Mouse (Mus musculus): Measurements from ENCODE around the gene Ptgds. TPM values are rescaled to one million over a fixed set of nuclear protein-coding genes. Genes with fewer than 3 reads are reported as not detected.
A peak's percentile ranks its signal among the peaks of the same experiment; 100 is the strongest.

Ptgds gene
- 5.8 and 6.1 TPM in 2 replicates for polyA plus RNA-seq (2015; fragmentation: Nextera tagmentation; extraction: Ambion mirVana)

- Histone ChIP-seq H3K27me3 (replicated peaks; ENCODE audit: insufficient read depth, low read length) (no peaks in the 10 kb centered on the region), H3K4me1 (ENCODE audit: insufficient read depth, low read depth, low read length) (no peaks in the 10 kb centered on the region), H3K27ac (ENCODE audit: low read length) (no peak within 1 kb of the TSS), H3K4me3 (ENCODE audit: low read depth, low read length) (no peak within 1 kb of the TSS), H3K36me3 (ENCODE audit: insufficient read depth, low read length) (no peaks in the 10 kb centered on the region), H3K9ac (replicated peaks; ENCODE audit: low read depth) (no peak within 1 kb of the TSS), H3K4me2 (replicated peaks; ENCODE audit: low read depth, low read length) (no peak within 1 kb of the TSS), H3K9me3 (ENCODE audit: low read length) (no peaks in the 10 kb centered on the region)
- 20% methylated on average over 6 of the region's 6 CpGs for WGBS
- ATAC-seq (no peak), DNase-seq (ENCODE audit: low spot score) (no peak)
- TF ChIP-seq EP300 (IDR thresholded peaks at IDR 0.05) (no peak), CTCF (IDR thresholded peaks at IDR 0.05) (no peak)
These were observed at the start of gene Ptgds for GRCm38 (mm10) chr2:25469969-25470368. Ptgds (minus strand) TSS chr2:25470046.

- TF ChIP-seq EP300 (IDR thresholded peaks at IDR 0.05) (no peak), CTCF (IDR thresholded peaks at IDR 0.05) (peak; percentile 58)
- no peaks in the 10 kb centered on the region for H3K36me3 ChIP-seq (ENCODE audit: insufficient read depth, low read length)
- no peak overlapping the region for H3K9ac ChIP-seq (replicated peaks; ENCODE audit: low read depth)
- H3K9me3 ChIP-seq (ENCODE audit: low read length) = no peaks in the 10 kb centered on the region
- no peak overlapping the region for H3K27ac ChIP-seq (ENCODE audit: low read length)
- H3K4me1 ChIP-seq (ENCODE audit: insufficient read depth, low read depth, low read length) = no peaks in the 10 kb centered on the region
- no peaks in the 10 kb centered on the region for H3K27me3 ChIP-seq (replicated peaks; ENCODE audit: insufficient read depth, low read length)
- ATAC-seq (no peak), DNase-seq (ENCODE audit: low spot score) (no peak)
- H3K4me2 ChIP-seq (replicated peaks; ENCODE audit: low read depth, low read length) = no peak overlapping the region
- 63% methylated on average over 3 of the region's 3 CpGs for WGBS
- no peak overlapping the region for H3K4me3 ChIP-seq (ENCODE audit: low read depth, low read length)
These were observed 40.1 kb upstream of the Ptgds start for GRCm38 (mm10) chr2:25509912-25510311.

- ATAC-seq = peak; percentile 73
- WGBS = 35% methylated on average over 5 of the region's 5 CpGs
- peak; percentile 61 for DNase-seq (ENCODE audit: low spot score)
These were observed 37.1 kb upstream of the Ptgds start for GRCm38 (mm10) chr2:25506964-25507363.

GRCm38 (mm10) chr2:25505860-25506259 lies 36.0 kb upstream of the Ptgds start:
- TF ChIP-seq EP300 (IDR thresholded peaks at IDR 0.05) (no peak), CTCF (IDR thresholded peaks at IDR 0.05) (no peak)
- WGBS = 93% methylated on average over 4 of the region's 4 CpGs
- H3K4me1 ChIP-seq (ENCODE audit: insufficient read depth, low read depth, low read length) = peaks cover 7% of the 10 kb centered on the region; the same call in 1 of the 2 replicates
- DNase-seq (ENCODE audit: low spot score) (no peak), ATAC-seq (no peak)
- H3K27ac ChIP-seq (ENCODE audit: low read length) = no peak overlapping the region
- H3K9ac ChIP-seq (replicated peaks; ENCODE audit: low read depth) = no peak overlapping the region
- no peak overlapping the region for H3K4me3 ChIP-seq (ENCODE audit: low read depth, low read length)
- H3K36me3 ChIP-seq (ENCODE audit: insufficient read depth, low read length) = no peaks in the 10 kb centered on the region
- H3K9me3 ChIP-seq (ENCODE audit: low read length) = no peaks in the 10 kb centered on the region
- H3K4me2 ChIP-seq (replicated peaks; ENCODE audit: low read depth, low read length) = no peak overlapping the region
- H3K27me3 ChIP-seq (replicated peaks; ENCODE audit: insufficient read depth, low read length) = no peaks in the 10 kb centered on the region

More at GRCm38 (mm10) chr2:25506964-25507363, 37.1 kb upstream of the Ptgds start:
- TF ChIP-seq EP300 (IDR thresholded peaks at IDR 0.05) = no peak
- TF ChIP-seq CTCF (IDR thresholded peaks at IDR 0.05) = peak; percentile 65
- Histone ChIP-seq H3K9ac (replicated peaks; ENCODE audit: low read depth) (no peak overlapping the region), H3K27me3 (replicated peaks; ENCODE audit: insufficient read depth, low read length) (no peaks in the 10 kb centered on the region), H3K27ac (ENCODE audit: low read length) (no peak overlapping the region), H3K36me3 (ENCODE audit: insufficient read depth, low read length) (no peaks in the 10 kb centered on the region), H3K4me3 (ENCODE audit: low read depth, low read length) (no peak overlapping the region), H3K4me2 (replicated peaks; ENCODE audit: low read depth, low read length) (no peak overlapping the region), H3K4me1 (ENCODE audit: insufficient read depth, low read depth, low read length) (no peaks in the 10 kb centered on the region; the same call in 1 of the 2 replicates), H3K9me3 (ENCODE audit: low read length) (no peaks in the 10 kb centered on the region)

GRCm38 (mm10) chr2:25505000-25505399 lies 35.2 kb upstream of the Ptgds start:
- 80% methylated on average over 1 of the region's 1 CpGs for WGBS
- TF ChIP-seq CTCF (IDR thresholded peaks at IDR 0.05) = no peak
- TF ChIP-seq EP300 (IDR thresholded peaks at IDR 0.05) = no peak
- ATAC-seq (no peak), DNase-seq (ENCODE audit: low spot score) (no peak)
- Histone ChIP-seq H3K36me3 (ENCODE audit: insufficient read depth, low read length) (no peaks in the 10 kb centered on the region), H3K27me3 (replicated peaks; ENCODE audit: insufficient read depth, low read length) (no peaks in the 10 kb centered on the region), H3K4me2 (replicated peaks; ENCODE audit: low read depth, low read length) (no peak overlapping the region), H3K27ac (ENCODE audit: low read length) (no peak overlapping the region), H3K9me3 (ENCODE audit: low read length) (no peaks in the 10 kb centered on the region), H3K4me3 (ENCODE audit: low read depth, low read length) (no peak overlapping the region), H3K4me1 (ENCODE audit: insufficient read depth, low read depth, low read length) (peaks cover 10% of the 10 kb centered on the region; the same call in 1 of the 2 replicates), H3K9ac (replicated peaks; ENCODE audit: low read depth) (no peak overlapping the region)

- Histone ChIP-seq H3K4me2 (replicated peaks; ENCODE audit: low read depth, low read length) (no peak overlapping the region), H3K36me3 (ENCODE audit: insufficient read depth, low read length) (no peaks in the 10 kb centered on the region), H3K9ac (replicated peaks; ENCODE audit: low read depth) (no peak overlapping the region), H3K4me3 (ENCODE audit: low read depth, low read length) (no peak overlapping the region), H3K27me3 (replicated peaks; ENCODE audit: insufficient read depth, low read length) (no peaks in the 10 kb centered on the region), H3K27ac (ENCODE audit: low read length) (no peak overlapping the region), H3K9me3 (ENCODE audit: low read length) (no peaks in the 10 kb centered on the region), H3K4me1 (ENCODE audit: insufficient read depth, low read depth, low read length) (peaks cover 12% of the 10 kb centered on the region; the same call in 1 of the 2 replicates)
- TF ChIP-seq CTCF (IDR thresholded peaks at IDR 0.05) (no peak), EP300 (IDR thresholded peaks at IDR 0.05) (no peak)
- DNase-seq (ENCODE audit: low spot score) (no peak), ATAC-seq (no peak)
- WGBS = 94% methylated on average over 19 of the region's 19 CpGs
These were observed 34.7 kb upstream of the Ptgds start for GRCm38 (mm10) chr2:25504538-25504937.

- TF ChIP-seq EP300 (IDR thresholded peaks at IDR 0.05) (no peak), CTCF (IDR thresholded peaks at IDR 0.05) (no peak)
- Histone ChIP-seq H3K9me3 (ENCODE audit: low read length) (no peaks in the 10 kb centered on the region), H3K36me3 (ENCODE audit: insufficient read depth, low read length) (no peaks in the 10 kb centered on the region), H3K27ac (ENCODE audit: low read length) (no peak overlapping the region), H3K9ac (replicated peaks; ENCODE audit: low read depth) (no peak overlapping the region), H3K27me3 (replicated peaks; ENCODE audit: insufficient read depth, low read length) (no peaks in the 10 kb centered on the region), H3K4me1 (ENCODE audit: insufficient read depth, low read depth, low read length) (peaks cover 12% of the 10 kb centered on the region; the same call in 1 of the 2 replicates), H3K4me3 (ENCODE audit: low read depth, low read length) (no peak overlapping the region), H3K4me2 (replicated peaks; ENCODE audit: low read depth, low read length) (no peak overlapping the region)
- ATAC-seq (no peak), DNase-seq (ENCODE audit: low spot score) (no peak)
- WGBS = 87% methylated on average over 3 of the region's 3 CpGs
These were observed 32.9 kb upstream of the Ptgds start for GRCm38 (mm10) chr2:25502726-25503125.

Measured in lung, postnatal 0 days (tissue).